Mouse (Mus musculus): ENCODE data around the gene Gjb1.
"Not testable (repeated sequence)": the region's sequence is repeated elsewhere in the genome, so short reads cannot be mapped to it uniquely, and the experiment has no call there.

Gene Gjb1

GRCm38 (mm10) chrX:101376190-101376968, at the start of gene Gjb1:
Gene Gjb1, plus strand, starts transcription at chrX:101376378.
- DNase-seq (ENCODE audit: low spot score in 2 of 2), result no peak

DNA sequence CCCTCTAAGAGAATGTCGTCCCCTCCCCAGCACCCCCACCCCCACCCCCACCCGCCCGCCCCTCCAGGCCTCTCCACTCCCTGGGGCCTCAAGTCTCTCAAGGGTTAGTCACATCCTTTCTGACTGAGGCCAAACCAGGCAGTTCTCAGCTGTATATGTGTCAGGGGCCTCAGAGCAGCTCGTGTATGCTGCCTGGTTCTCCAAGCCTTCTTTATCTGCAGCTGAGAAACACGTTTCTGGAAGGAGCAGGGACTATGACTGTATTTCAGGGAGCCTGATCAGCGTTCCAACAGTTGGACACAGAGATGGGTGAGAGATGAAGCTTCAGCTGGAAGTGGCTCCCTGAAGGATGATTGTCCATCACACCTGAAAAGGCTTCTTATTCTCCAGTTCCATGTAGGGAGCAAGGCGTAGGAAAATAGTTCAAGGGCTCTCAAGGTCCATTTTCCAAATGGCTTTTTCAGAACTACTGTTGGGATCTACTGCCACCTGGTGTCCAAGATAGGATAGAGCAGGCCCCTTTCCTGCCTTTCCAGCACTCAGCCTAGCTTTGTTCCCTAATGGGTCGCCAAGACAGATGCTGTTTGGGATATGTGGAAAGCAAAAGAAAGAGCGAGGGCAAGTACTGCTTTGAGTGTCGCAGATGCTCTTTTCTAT, 46.7 kb upstream of the Gjb1 start:
- peak in 1 of 2 experiments; percentile 30 for DNase-seq (ENCODE audit: low spot score in 2 of 2)

DNA sequence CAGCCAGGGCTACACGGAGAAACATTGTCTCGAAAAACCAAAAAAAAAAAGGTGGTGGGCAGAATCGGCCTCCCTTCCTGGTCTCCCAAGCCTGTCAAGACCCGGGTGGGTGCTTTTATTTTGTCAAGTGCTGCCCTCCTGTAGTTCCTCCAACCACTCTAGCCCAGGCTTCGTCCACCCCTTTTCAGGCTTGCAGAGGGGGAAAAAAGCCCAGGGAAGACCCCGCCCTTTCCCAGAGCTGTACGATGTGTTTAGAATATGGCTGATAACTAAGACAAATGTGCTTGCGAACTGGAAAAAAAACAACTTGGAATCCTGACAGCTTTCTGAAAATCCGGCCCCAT, 44.2 kb upstream of the Gjb1 start:
- DNase-seq (ENCODE audit: low spot score in 2 of 2), result no peak

DNA sequence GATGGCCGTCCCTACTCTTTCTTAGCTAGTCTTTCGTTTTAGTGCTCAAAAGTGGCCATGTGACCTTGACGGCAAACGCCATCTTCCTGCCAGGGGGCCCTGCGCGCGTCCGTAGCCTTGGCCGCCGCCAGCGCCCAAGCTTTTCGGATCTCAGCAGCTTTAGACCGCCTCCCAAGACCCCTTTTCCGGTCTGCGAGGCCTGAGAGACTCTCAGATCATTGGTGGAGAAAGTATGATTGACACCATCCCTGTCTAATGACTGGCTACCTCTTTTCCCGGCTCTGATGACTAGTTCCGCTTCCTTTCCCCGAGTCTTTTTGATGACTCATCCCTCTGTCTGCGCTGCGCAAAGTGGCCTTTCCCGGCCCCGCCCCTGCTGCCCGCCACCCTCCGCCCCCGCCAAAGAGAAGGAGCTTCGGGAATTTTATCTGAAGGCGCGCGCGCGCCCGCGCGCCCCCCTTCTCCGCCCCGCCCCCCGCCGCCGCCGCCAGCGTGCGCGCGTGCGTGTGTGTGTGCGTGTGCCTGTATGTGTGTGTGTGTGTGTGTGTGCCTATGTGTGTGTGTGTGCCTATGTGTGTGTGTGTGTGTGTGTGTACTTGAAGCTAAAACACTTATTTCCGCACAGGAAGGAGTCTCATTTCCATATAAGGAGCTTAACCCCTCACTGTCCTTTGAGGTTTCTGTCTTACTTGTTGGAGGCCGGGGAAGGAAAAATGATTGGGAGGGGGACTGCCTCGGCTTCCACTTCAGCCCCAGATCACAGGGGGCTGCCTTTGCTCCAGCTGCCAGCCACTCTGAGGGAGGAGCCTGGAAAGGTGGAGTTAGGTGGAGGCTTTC, 43.6 kb upstream of the Gjb1 start:
- DNase-seq (ENCODE audit: low spot score in 2 of 2), result peak; percentile 86 to 88

- DNase-seq (ENCODE audit: low spot score in 2 of 2), result no peak
Observed at GRCm38 (mm10) chrX:101334606-101335005, 41.6 kb upstream of the Gjb1 start.

DNA sequence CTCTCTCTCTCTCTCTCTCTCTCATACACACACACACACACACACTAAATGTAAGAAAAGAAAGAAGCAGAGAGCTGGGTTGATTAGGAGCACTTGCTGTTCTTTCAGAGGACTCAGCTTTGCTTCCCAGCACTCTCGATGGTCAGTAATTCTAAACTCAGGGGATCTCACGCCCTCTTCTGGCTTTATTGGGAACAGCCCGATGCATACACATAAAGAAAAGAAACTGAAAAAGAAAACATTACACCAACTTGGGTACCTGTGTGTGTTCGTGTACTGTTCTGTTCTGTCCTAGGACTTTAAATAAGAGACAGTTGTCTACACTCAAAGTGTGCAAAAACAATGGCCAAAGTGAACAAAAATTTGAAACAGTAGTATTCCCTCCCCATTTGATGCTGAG, 37.5 kb upstream of the Gjb1 start:
- no peak for DNase-seq (ENCODE audit: low spot score in 2 of 2)

DNA sequence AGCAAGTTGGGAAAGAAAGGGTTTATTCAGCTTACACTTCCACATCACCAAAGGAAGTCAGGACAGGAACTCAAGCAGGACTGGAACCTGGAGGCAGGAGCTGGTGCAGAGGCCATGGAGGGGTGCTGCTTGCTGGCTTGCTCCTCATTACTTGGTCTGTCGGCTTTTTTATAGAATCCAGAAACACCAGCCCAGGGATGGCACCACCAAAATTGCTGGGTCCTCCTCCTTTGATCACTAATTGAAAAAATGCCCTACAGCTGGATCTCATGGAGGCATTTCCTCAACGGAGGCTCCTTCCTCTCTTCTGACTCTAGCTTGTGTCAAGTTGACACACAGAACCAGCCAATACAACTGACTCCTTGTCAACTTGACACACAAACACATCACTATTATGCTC, 33.3 kb upstream of the Gjb1 start:
- not testable (repeated sequence) for DNase-seq (ENCODE audit: low spot score in 2 of 2)

DNA sequence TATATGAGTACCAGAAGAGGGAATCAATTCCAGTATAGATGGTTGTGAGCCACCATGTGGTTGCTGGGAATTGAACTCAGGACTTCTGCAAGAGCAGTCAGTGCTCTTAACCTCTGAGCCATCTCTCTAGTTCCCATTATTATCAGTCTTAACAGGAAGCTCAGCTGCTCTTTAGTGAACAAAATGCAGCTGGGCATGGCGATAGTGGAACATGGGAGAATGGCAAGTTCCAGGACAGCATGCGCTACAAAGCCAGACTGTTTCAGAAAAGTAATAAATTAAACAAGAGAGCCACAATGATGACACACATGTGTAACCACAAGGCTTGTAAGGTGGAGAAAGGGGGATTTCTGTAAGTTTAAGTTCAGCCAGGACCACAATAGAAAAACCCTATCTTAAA, 30.7 kb upstream of the Gjb1 start:
- no peak for DNase-seq (ENCODE audit: low spot score in 2 of 2)

- DNase-seq (ENCODE audit: low spot score in 2 of 2), result no peak
Observed at GRCm38 (mm10) chrX:101346475-101346874, 29.7 kb upstream of the Gjb1 start.

DNA sequence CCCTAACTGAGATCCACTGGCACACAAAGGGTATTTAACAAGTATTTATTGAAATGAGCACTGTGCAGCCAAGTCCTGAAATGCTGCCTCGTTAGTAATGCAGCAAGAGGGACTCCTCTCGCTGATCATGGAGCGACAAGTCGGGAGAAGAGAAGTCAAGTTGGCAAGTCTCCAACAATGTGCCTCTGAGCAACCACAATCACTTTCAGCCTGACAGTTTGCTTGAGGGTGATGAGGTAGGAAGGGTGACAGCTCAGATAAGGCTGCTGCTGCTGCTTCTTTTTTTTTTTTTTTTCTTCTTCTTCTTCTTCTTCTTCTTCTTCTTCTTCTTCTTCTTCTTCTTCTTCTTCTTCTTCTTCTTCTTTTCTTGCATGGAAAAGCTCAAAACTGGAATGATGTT, 25.0 kb upstream of the Gjb1 start:
- DNase-seq (ENCODE audit: low spot score in 2 of 2), result no peak

DNA sequence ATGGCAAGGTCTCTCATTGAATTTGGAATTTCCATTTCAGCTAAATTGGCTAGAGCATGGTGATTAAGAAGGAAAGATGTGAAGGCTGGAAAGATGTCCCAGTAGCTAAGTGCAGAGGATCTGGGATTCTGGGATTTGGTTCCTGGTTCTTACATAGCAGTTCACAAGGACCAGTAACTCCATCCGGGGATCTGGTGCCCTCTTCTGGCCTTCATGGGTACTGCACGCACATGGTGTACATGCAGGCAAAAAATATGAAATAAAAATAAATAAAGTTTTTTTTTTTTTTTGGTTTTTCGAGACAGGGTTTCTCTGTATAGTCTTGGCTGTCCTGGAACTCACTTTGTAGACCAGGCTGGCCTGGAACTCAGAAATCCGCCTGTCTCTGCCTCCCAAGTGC, 17.3 kb upstream of the Gjb1 start:
- not testable (repeated sequence) for DNase-seq (ENCODE audit: low spot score in 2 of 2)

DNA sequence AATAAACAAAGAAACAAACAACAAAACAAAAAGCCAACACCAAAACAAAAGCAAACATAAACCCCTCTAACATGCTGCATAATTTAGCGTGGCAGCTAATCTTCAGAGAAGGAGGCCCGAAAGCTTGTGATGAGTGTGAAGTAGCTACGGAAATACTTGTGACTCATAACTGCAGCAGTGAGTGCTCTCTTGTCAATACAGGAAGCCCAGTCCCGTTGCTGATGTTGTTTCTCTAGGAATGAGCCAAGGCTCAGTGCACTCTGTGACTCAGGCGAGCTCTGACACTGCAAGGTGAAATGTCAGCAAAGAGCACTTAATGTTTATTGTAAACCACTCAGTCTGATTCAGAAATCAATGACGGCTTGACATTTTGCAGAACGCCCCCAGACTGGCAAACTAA, 7.2 kb upstream of the Gjb1 start:
- no peak for DNase-seq (ENCODE audit: low spot score in 2 of 2)

DNA sequence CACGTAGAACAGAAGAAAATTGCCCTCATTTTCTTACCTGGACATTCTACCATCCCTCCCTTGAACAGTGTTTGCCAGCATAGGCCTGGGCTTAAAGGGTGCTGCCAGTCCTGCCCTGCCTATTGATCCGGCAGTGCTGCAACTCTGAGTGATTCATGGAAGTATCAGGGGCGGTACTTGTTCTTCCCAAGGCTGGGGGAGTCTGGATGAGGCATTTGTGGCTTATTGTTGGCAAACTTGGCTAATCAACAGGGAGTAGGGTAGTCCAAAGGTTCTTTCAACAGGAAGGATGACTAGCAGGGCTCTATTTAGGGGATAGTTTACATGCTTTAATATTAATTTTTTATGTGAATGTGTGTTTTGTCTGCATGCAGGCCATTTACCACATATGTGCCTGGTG, 5.6 kb upstream of the Gjb1 start:
- DNase-seq (ENCODE audit: low spot score in 2 of 2), result no peak

DNA sequence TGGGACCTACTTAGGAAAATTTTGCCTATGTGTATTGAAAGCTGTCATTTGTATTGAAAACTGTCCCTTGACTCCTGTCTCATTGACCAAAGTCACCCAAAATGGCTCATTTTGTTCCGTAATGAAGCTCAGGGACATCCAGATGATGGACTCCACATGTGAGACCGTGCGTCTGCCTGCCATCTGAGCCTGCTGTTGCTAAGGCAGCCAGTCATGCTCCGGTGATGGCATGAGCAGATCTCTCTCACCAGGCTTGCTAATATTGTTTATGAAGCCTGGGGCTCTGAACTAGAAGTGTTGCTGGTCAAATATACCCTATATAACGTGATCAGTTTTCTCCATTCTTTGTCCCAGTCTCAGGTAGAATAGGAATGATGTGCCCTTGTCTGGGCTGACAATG, 3.2 kb upstream of the Gjb1 start:
- DNase-seq (ENCODE audit: low spot score in 2 of 2), result no peak

GRCm38 (mm10) chrX:101377076-101377475, 898 bp downstream of the Gjb1 start:
- DNase-seq (ENCODE audit: low spot score in 2 of 2), result no peak

- DNase-seq (ENCODE audit: low spot score in 2 of 2), result no peak
Observed at GRCm38 (mm10) chrX:101379744-101380143, 3.6 kb downstream of the Gjb1 start.

- no peak for DNase-seq (ENCODE audit: low spot score in 2 of 2)
Observed at GRCm38 (mm10) chrX:101383455-101383854, 7.3 kb downstream of the Gjb1 start.

GRCm38 (mm10) chrX:101384439-101385137, 8.4 kb downstream of the Gjb1 start:
- DNase-seq (ENCODE audit: low spot score in 2 of 2), result no peak

DNA sequence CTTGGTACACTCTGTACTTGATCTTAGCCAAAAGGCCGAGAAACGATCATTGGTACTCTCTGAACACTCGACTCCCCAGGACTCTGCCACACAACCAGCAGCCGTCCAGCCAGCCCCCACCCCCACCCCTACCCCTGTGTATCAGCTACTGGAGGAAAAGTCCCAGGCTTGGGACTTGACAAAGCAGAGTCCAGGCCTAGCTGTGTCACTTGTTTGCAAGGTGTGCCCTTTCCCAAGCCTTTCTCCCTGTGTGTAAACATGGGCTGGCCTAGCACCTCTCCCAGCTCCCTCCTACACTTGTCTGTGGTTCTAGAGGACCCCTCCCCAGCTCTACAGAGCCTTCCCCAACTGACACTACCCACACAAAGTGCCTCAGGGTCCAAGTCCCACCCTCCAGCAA, 10.0 kb downstream of the Gjb1 start:
- no peak for DNase-seq (ENCODE audit: low spot score in 2 of 2)

DNA sequence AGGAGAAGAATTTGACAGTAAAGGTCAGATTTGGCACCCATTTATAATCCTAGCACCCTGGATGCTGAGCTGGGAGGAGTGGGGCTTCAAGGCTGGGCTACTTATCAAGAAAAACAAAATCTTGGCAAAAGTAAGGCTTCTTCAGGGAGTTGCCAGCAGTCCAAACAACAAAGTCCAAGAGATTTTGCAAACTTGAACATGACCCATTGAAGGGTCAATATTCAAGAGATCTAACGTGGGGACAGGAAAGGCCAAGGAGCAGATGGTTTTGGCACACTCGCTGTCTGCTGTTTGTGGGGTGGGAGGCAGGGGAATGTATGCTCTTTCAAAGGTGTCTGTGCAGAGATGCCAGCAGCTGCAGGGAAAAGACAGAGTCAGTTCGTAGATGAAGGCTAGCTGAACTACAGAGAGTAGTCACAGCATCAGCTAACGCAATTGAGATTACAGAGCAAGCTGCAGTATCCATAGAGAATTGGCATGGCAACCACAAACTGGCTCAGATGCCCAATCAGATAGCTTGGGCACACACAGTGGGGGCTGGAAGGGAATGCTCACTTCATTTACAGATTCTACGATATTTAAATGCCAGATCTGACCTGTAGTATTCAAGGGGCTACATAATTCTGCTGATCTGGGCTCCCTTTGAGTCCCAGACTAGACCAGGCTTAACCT, 12.8 kb downstream of the Gjb1 start:
- DNase-seq (ENCODE audit: low spot score in 2 of 2), result no peak

- no peak for DNase-seq (ENCODE audit: low spot score in 2 of 2)
Observed at GRCm38 (mm10) chrX:101394341-101394740, 18.2 kb downstream of the Gjb1 start.

DNA sequence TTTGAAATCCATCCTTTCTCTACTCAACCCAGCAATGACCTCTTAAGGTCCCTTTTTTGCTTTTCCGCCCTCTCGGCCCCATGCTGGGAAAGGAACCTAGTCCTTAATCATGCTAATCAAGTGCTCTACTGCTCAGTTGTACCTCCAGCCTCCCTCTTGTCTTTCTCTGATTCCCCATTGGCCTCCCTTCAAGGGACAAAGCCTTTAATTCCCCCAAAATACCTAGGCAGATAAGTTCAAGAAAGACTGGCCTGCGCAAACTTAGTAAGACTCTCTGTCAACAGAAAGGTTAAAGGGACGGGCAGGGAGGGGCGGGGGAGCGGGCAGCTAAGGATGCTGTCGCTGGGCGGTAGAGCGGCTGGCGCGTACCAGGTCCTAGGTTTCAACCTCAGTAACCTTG, 20.3 kb downstream of the Gjb1 start:
- no peak for DNase-seq (ENCODE audit: low spot score in 2 of 2)

All from right cerebral cortex, postnatal 36 days (tissue).